Mouse (Mus musculus): ENCODE results near the gene Timm23.
"Not testable (repeated sequence)": the region's sequence is repeated elsewhere in the genome, so short reads cannot be mapped to it uniquely, and the experiment has no call there.

Timm23 gene

DNA sequence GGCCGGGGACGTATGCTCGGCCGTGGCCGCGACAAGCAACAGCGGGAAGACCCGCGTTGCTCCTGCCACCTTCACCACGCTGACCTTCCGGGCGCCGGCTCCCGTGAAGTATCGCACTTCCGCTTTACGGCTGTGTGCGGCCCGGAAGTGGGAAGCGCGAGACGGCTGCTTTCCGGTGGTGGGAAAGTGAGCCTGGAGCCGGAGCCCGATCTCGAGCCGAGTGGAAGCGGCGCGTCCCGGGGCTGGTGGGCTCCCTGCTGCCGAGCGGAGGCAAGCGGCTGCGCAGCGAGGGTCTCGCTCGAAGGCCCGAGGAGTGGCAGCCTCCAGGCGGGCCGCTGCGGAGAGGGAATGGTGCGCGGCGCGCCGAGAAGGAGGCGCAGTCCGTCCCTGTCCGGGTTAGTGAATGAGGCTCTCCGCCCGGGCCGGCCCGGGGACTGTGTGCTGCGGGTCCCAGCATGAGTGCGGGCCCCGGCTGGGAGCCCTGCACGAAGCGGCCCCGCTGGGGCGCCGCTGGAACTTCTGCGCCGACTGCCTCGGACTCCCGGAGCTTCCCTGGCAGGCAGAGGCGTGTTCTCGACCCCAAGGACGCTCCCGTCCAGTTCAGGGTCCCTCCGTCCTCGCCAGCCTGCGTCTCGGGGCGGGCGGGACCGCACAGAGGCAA lies at the start of gene Timm23, which contains the start of gene Parg:
TSS of gene Timm23 (minus strand) at position 108 of the 661 bp plus-strand sequence.
TSS of gene Parg (plus strand) at position 159 of the 661 bp plus-strand sequence.
- peak; percentile 67 to 77 for DNase-seq

DNA sequence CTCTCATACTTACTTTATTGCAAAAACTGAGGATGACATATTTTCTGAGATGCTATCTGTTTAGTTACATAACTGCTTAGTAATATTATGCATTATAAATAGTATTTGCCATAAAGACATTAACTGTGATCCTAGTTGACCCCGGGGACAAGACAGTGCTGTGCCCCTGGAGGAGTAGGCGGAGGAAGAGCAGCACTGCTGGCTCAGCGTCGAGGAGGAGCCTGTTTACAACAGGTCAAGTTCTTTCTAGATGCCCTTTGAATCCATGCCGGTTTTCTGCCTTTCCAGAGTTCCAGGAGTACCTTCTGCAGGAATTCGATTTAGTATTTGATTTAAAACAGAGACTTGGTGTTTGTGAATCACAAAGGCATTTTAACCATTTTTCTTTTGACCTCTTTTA lies 47.9 kb upstream of the Timm23 start:
- no peak for DNase-seq

DNA sequence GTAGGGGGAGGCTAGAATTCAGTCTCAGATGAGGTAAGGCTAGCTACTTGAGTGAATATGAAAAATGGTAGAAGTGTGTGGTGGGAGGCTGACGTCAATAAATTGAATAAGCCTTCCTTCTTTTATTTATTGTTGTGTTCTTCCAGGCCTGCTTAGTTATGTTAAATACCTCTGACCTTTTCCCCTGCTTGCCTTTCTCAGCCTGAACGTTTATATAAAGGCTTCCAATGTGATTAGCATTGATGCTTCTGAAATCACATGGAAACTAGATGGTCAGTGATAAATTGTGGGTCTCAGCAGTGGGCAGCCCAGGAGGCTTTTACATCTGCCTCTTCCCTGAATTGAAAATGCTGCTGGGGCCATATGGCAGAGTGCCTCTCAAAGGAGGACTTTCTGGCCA lies 44.3 kb upstream of the Timm23 start:
- DNase-seq: no peak

DNA sequence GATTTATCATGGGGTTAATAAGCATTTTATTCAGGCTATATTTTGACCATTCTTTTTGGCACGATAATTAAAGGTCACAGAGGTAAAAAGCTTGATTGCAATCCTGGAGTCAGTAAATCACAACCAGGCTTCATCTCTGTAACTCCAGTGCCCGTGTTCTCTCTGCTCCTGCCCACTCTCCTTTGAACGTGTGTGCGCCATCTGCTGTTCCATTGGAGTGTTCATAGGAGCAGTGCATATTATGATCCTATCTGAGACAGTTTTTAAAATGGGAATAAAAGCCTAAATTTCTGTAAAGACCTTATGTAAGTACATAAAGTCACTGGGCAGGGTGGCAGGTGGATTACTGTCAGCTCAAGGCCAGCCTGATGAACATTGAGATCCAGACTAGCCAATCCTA lies 40.7 kb upstream of the Timm23 start:
- no peak for DNase-seq

DNA sequence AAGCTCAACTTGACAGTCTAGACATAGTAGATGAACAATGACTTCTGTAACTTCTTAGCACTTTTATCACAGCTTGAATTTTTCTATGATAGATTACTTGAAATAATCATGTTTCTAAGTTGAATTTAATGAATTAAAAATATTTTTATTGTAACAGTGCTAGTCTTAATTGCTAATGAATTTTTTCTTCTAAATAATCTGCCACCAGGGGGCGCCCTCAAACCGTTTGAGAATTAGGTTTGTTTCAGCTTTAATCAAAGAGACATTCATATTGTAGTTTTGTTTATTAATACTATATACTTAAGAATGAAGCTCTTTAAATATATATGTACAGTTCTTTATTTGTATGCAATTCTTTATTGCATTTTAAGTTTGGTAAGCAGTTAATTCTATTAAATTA lies 27.3 kb upstream of the Timm23 start:
- peak in 1 of 2 experiments; percentile 65 for DNase-seq

DNA sequence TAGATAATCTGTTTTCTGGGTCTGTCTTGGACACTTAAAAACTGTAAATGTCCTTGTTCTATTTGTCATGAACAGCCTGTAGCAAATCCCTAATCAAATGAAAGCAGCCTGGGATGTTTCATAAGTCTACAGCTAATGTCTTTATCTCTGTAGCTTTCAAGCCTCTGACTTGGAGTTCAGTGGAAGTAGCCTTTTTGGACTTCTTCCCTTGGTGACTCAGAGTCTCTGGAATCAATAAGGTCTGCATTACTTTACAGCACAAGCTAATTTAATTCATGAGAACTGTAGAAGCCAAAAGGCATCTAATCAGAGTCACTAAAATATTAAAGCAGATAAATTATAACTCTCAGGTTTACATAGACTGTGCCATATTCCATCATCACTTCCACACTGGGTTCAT lies 24.9 kb upstream of the Timm23 start:
- DNase-seq: no peak

DNA sequence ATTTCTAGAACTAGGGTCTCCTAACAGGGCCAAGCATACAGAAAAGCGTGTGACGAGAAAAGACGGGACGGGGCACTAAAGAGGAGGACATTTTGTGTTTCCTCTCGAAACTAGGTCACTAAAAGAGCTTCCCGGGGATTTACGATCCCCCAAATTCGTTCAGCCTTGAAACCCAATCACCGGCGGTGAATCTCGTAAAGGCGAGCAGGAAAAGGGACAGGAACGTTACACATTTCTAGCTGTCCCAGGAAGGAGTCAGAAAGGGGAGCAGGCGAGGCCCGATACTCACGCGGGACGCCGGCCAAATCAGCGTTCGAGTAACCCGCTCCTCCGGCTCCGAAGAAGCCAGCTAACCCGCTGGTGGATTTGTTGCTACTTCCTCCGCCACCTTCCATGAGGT lies 344 bp downstream of the Timm23 start:
- DNase-seq: no peak

DNA sequence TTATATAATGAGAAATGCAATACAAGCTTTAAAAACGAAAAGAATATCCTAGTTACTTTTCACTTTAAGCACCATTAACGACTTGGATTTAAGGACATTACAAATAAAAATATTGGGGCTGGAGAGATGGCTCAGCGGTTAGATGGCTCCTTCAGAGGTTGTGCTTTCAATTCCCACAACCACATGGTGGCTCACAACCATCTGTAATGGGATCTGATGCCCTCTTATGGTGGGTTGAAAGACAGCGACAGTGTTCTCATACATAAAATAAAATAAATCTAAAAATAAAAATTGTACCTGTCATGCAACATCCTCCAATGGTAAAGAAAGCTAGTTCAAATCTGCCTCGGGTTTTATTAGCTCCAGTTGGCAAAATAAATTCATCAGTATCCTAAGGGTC lies 8.1 kb downstream of the Timm23 start:
- DNase-seq: not testable (repeated sequence)

DNA sequence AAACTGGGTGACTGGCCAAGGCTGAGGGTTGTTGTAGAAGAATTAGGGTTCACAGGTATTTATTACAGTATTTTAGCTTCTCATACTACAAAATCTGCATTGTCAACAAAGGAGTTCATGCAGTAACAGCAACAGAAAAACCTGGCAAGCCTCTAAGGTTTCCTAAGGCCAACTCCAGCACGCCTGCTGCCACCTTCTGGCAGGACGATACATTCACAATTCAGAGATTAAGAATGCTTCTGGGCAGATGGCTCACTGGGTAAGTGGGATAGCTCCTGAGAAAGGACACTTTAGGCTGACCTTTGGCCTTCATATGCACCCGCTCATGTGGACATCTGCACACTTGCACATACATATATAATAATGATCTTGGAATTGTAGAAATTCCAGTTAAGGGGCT lies 9.3 kb downstream of the Timm23 start:
- peak in 1 of 2 experiments; percentile 49 for DNase-seq

DNA sequence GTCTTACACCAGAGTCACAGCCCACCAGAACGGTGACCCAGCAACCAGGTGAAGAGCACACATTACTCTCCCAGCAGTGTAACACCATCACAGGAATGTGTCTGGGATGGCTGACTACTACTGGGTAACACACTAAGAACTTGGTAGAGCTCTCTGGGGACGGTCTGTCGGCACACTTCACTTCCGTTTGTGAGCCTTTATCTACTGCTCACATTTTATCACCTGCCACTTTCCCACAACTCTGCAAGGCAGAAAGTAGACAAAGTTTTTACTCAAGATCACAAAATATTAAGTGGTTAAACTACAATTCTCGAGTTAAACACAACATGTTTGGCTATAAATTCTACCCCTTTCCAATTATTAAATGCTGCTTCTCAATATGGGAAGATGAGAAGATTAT lies 9.8 kb downstream of the Timm23 start:
- DNase-seq: no peak

DNA sequence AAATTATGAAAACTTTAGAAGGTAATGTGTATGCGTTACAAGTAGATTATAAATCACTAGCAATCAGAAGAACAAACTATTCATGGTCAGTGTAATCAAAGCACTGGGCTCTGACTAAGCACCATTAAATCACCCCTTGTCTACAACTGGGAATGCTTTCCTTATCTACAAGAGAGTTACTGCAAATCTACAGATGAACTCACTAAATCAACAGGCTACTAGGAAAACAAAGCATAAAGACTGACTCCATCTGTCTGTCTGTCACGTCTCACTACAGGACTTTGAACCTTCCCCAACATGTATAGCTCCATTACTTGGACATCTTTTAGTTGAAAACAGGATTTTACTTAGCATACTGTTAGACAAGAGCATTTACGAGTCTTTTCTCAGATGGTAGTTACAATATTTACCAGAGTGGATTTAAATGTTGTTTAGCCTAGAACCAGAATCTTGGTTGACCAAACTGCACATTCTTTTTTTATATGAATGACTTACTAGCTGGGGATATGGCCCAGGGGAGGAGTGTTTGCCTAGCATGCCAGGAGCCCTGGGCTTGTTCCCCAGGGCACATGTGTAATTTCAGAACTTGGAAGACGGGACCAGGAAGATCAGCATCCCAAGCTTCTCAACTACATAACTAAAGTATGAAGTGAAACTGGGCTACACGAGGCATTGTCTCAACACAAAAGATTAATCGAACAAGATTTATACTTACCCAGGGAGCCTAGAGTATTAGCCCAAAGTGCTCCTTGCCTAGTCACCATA lies 10.9 kb downstream of the Timm23 start:
- no peak for DNase-seq

DNA sequence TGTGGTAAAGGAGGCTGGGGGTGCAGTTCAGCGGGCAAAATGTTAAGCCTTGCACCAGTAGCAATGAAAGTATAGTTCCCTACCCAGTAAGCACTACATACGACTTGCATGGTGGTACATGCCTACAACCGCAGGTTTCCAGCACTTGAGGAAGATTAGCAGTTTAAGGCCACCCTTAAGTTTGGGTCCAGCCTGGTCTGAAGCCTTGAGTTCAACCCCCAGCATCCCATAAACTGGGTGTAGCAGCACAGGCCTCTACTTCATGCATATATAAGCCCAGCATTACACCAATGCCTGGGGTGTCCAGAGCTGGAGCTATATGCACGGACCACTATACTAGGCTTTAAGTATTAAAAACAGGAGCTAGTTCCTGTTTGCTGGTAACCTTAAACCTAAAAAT lies 17.9 kb downstream of the Timm23 start:
- DNase-seq: no peak

DNA sequence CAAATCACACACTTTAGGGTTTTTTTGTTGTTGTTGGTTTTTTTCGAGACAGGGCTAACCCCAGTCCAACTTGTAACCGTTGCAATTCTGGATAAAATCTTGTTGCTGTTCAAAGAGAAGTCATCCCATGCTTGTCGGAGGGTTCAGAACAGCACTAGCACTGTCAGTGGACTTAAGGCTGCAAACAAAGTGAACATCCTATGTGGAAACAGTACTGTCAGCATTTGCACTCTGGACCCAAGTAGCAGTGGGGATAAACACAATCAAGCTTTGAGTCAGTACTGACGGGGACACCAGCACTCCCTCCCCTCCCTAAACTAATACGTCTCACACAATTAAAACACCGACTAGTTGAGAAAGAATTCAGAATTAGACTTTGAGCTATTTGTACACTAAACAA lies 20.8 kb downstream of the Timm23 start:
- no peak for DNase-seq

DNA sequence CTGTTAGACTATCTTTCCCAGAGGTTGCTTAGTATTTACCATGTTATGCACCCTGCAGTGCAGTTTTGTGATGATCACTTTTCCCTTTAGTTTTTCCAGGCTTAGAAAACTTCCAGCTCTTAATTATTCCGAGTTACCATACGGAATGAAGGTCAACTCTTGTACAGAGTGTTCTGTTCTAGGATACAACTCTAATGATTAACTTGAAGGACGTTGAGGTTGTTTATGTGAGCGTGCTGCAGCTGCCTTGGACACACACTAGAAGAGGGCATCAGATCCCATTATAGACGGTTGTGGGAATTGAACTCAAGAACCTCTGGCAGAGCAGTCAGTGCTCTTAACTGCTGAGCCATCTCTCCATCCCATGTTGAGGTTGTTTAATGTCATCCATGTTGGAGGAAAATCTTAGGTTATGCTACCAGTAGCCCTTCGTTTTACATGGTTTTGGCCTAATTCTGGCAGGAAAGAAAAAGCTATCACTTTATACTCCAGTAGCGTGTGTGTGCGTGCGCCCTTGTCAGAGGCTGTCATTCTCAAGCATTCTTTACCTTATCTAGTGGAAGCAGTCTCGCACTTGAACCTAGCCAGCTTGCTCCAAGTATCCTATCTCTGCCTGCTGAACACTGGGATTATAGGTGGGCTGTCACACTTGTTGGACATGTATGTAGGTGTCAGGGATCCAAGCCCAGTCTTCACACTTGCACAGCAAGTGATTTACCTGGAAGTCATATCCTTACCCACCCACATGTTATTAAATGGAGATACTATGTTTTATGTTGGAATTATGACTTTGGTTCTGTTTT lies 22.1 kb downstream of the Timm23 start:
- no peak for DNase-seq

DNA sequence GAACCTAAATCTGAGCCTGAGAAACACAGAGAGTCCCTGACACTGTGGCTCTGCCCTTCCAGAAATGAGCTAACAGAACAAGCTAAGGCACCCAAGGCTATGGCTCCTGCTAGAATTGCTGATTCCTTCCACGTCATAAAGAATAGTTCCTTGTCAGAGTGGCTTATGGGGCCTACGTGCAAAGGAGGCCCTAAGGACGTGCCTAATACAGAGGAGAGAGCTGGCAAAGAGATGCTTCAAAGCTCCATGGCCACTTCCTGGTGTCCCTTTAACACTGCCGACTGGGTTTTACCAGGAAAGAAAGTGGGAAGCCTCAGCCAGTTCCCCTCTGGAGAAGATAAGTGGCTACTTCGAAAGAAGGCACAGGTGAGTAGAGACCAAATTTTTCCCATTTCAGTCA lies 25.1 kb downstream of the Timm23 start:
- DNase-seq: not testable (repeated sequence)

DNA sequence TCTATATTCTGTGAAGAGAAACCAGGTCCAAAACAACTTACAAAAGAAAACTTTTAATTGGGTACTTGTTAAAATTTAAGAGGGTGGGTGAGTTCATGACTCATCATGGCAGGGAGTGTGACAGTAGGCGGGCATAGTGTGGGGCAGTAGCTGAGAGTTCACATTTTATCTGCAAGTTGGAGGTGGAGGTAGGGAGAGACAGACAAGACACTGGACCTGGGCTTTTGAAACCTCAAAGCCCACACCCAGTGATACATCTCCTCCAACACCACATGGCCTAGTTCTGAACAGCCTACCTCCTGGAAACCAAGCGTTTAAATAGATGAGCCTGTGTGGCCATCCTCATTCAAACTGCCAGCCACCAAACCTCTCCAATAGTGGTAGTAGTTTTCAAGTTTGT lies 26.4 kb downstream of the Timm23 start:
- DNase-seq: no peak

DNA sequence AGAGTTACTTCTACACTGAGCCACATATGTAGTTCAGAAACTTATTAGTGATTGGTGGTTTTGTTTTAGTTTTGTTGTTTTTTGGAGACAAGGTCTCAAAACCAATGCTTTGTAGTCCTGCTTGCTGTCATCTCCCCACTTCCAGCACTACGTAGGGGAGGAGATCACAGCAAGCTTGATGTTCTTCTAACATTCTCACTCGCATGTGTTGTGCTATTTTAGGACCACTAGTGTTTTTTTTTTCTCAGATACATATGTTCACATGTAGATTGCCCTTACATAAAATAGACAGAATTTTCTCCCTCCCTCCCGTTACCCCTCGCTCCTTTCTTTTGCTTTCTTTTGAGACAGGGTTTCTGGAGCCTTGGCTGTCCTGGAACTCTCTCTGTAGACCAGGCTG lies 31.6 kb downstream of the Timm23 start:
- DNase-seq: no peak

DNA sequence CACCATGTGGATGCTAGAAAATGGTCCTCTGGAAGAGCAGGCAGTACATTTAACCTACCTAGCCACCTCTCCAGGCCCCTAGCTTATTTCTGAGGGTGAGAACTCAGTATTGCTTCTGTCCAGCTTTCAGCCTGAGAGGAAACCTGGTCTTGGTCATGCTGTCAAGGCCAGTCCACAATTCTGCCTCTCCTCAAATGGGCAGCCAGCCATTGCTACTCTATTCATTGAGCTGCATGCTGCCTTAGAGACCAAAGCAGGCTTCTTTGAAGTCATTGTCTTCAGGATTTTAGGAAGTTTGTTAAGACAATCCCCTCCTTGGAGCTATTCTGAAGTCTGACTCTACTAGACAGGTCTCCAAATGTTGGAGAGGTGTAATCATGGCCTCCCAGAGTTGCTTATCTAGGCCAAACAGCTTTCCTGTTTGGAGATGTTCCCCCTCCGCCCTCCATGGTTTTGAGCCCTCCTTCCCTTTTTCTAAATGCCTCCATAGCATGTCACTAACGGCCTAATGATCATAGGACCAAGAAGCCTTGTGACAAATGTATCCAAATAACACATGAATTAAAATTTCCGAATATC lies 33.0 kb downstream of the Timm23 start:
- DNase-seq: no peak

DNA sequence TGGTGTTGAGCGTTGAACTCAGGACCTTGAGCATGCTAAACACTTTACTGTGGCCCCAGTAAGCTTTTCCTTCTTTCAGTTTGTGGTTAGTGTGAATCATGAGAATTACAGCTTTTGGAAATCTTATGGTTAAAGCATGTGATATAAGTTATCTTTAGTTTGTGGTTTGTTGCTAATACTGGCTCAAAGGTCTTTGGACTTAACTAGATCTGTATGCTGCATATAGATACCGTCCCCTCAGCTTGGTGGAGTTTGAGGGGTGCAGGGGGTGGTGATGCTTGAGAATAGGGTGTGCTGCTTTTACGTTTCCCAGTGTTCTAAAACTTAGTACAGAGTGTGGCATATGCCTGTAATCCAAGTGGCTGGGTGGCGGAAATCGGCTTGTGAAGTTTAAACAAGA lies 34.4 kb downstream of the Timm23 start:
- DNase-seq: no peak

DNA sequence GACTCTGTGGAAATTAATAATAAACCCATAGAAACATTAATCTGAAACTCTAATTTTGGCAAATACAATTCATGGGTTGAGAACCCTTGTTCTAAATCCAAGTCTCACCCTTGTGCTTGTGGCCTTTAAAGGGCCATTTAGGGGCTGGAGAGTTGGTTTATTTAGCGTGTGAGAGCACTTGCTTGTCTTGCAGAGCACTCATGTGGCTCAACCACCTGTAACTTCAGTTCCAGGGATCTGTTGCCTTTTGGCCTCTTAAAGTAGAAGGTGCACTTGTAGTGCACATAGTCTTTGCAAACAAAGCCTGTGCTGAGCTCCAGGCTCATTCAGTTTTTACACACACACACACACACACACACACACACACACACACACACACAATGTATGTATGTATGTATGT lies 34.9 kb downstream of the Timm23 start:
- no peak for DNase-seq

DNA sequence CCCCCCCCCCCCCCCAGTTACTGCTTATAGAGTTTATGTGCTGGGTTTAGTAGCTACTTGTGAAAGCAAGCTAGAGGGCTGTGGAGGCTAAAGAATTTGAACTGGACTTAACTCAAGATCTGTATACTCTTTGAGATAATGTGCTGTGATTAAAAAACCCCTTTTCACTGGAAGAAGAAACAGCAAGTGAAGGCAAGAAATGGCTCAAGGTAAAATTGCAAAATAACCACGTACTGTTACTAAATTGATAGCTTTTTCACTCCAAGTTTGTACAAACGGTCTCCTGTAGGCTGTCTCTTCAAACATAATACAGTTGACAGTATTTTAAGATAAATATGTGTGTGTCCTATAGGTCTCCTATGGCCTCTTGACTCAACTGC lies 35.6 kb downstream of the Timm23 start:
- DNase-seq: no peak

DNA sequence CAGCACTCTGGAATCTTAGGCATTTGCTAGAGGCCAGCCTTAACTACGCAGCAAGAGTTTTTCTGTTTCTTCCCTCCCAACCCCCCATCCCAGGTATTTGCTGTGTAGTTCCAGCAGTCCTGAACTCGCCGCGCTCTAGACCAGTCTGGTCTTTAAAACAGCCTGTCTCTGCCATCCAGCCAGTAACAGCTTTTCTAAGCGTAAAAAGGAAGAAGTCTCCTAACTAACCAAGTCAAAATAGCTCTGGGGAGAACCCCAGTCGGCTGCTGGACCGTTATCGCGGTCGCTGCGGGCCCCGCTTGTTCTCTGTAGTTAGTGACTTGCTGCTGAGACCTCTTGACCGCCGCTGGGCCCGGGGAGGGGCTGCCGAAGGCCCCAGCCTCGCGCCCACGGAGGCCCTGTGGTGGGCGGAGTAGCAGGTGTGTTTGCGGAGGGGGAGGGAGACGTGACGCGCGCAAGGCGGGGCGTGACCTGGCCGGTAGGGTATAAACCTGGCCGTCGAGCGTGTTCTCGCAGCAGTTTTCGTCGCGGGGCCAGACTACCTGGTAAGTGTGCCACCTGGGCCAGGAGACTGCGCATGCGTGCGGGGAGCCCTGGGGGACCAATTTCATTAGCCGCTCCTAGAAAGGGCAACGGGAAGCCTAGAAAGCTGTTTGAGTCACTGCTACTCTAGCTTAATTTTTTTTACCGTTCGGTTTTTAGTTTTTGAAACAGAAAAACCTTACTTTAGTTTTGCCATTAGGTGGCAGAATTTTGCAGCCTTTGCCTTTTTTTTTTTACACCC lies 36.2 kb downstream of the Timm23 start:
- peak; percentile 77 to 82 for DNase-seq

All from spleen, adult 18-20 months (tissue).